Mouse (Mus musculus) layer of hippocampus, postnatal 36 days (tissue): ENCODE results near the gene Tha1. TPM values are rescaled to one million over a fixed set of nuclear protein-coding genes. Genes with fewer than 3 reads are reported as not detected.
A peak's percentile ranks its signal among the peaks of the same experiment; 100 is the strongest.

Source experiments
- DNase-seq, 2 experiments: peaks; one replicate each; pipeline ENCODE4 v3.0.0; 2022
- total RNA-seq, 2 experiments: library from RNA; stranded (reverse); gene quantifications; 2 replicates each; pipeline ENCODE4 v1.2.3; 2021

Gene Tha1
- 1 to 10 TPM; 3.0 to 3.8 TPM for total RNA-seq

GRCm38 (mm10) chr11:117872861-117873608, at the start of gene Tha1:
Tha1 (minus strand) TSS chr11:117873481.
- DNase-seq, result peak; percentile 68 to 73

GRCm38 (mm10) chr11:117919211-117919610, 45.9 kb upstream of the Tha1 start:
- no peak for DNase-seq

- DNase-seq, result no peak
Measured at GRCm38 (mm10) chr11:117918541-117918940, 45.3 kb upstream of the Tha1 start.

- no peak for DNase-seq
Measured at GRCm38 (mm10) chr11:117915837-117916236, 42.6 kb upstream of the Tha1 start.

GRCm38 (mm10) chr11:117915341-117915740, 42.1 kb upstream of the Tha1 start:
- DNase-seq, result no peak

- DNase-seq, result no peak
Measured at GRCm38 (mm10) chr11:117914531-117914930, 41.2 kb upstream of the Tha1 start.

- DNase-seq, result peak; percentile 67 to 69
Measured at GRCm38 (mm10) chr11:117912684-117913352, 39.5 kb upstream of the Tha1 start.

GRCm38 (mm10) chr11:117909337-117909736, 36.1 kb upstream of the Tha1 start:
- no peak for DNase-seq

- no peak for DNase-seq
Measured at GRCm38 (mm10) chr11:117904442-117904841, 31.2 kb upstream of the Tha1 start.

GRCm38 (mm10) chr11:117902282-117902681, 29.0 kb upstream of the Tha1 start:
- DNase-seq, result no peak

- DNase-seq, result no peak
Measured at GRCm38 (mm10) chr11:117896533-117896932, 23.3 kb upstream of the Tha1 start.

- no peak for DNase-seq
Measured at GRCm38 (mm10) chr11:117894676-117895075, 21.4 kb upstream of the Tha1 start.

GRCm38 (mm10) chr11:117892199-117892598, 18.9 kb upstream of the Tha1 start:
- DNase-seq, result no peak

GRCm38 (mm10) chr11:117891581-117892175, 18.4 kb upstream of the Tha1 start:
- DNase-seq, result no peak

GRCm38 (mm10) chr11:117890519-117891282, 17.4 kb upstream of the Tha1 start:
- no peak for DNase-seq

GRCm38 (mm10) chr11:117889887-117890340, 16.6 kb upstream of the Tha1 start:
- no peak for DNase-seq

- DNase-seq, result no peak
Measured at GRCm38 (mm10) chr11:117888853-117889822, 15.9 kb upstream of the Tha1 start.

- DNase-seq, result no peak
Measured at GRCm38 (mm10) chr11:117888168-117888852, 15.0 kb upstream of the Tha1 start.

GRCm38 (mm10) chr11:117886000-117886399, 12.7 kb upstream of the Tha1 start:
- DNase-seq, result no peak

- DNase-seq, result no peak
Measured at GRCm38 (mm10) chr11:117882208-117882607, 8.9 kb upstream of the Tha1 start.

GRCm38 (mm10) chr11:117881787-117882186, 8.5 kb upstream of the Tha1 start:
- no peak for DNase-seq
